Mouse (Mus musculus): Measurements from ENCODE around the gene Fam89a. TPM values are rescaled to one million over a fixed set of nuclear protein-coding genes. Genes with fewer than 3 reads are reported as not detected.

Gene Fam89a
- polyA plus RNA-seq, 1 experiment from 2014 or later: 13.0 TPM

DNA sequence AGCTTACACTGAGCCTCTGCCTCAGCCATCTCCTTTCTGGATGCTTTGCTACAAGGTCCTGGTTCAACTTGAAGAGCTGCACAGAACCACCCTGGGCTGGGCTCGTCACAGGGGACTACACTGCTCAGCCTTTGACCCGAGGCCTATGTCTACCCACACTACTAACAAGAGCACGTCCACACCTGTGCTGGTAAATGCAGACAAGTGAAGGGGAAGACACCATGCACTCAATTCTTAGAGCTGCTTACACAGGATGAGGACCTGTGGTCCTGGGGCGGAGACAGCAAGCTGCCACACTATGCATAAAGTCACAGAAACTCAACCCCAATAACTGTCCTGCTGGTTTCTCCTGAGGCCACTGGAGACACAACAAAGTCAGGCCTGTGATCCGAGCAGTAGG is 51.4 kb downstream of the Fam89a start:
- no peak for ATAC-seq (ENCODE audit: low FRiP score, low TSS enrichment)
- no peak overlapping the region for H3K4me3 ChIP-seq (ENCODE audit: low read depth, low read length)
- peaks cover 3% of the 10 kb centered on the region; the same call in 1 of the 2 replicates for H3K36me3 ChIP-seq (ENCODE audit: control insufficient read depth, insufficient read depth, low read length)
- H3K9ac ChIP-seq (ENCODE audit: low read length): no peak overlapping the region
- H3K9me3 ChIP-seq (ENCODE audit: control insufficient read depth, low read length): no peaks in the 10 kb centered on the region
- H3K4me2 ChIP-seq (replicated peaks; ENCODE audit: low read depth): no peak overlapping the region
- WGBS: 92% methylated on average over 5 of the region's 5 CpGs
- H3K27ac ChIP-seq (replicated peaks): no peak overlapping the region
- TF ChIP-seq CTCF (IDR thresholded peaks at IDR 0.05; ENCODE audit: low read depth) (no peak), EP300 (optimal IDR thresholded peaks at IDR 0.05) (no peak)
- DNase-seq (ENCODE audit: low spot score): no peak
- H3K27me3 ChIP-seq (ENCODE audit: control insufficient read depth, insufficient read depth, low read length): no peaks in the 10 kb centered on the region
- H3K4me1 ChIP-seq (replicated peaks; ENCODE audit: control insufficient read depth, insufficient read depth): no peaks in the 10 kb centered on the region

DNA sequence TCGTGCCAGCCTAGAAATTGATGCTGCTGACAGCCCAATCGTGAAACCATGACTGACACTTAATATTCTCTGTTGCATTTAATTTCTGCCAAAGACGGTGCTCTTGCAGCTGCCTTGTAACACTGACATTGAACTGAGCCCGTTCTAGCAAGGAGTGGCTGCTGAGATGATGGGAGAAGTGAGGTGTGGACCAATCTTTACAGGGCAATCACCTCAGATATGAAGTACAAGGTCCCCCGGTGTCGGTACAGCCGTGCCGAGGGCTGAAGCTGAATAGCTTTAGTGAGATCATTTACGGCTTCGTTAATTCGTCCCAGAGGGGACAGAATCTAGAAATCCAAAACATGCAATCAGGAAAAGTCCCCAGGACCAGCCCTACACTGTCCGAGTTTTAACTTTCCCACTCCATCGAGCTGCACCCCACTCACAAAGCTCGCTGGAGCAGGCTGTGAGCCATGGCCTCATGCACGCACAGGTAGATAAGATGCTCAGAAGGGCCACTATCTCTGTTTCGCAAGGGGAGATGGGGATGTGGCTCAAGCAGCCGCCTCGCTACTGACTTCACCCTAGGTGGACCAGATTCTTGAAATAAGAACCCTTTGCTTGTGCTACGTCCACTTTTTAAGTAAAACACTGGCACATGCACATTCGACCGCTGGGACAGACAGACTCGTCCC is 56.1 kb downstream of the Fam89a start:
- Histone ChIP-seq H3K27ac (replicated peaks) (no peak overlapping the region), H3K9ac (ENCODE audit: low read length) (no peak overlapping the region), H3K4me1 (replicated peaks; ENCODE audit: control insufficient read depth, insufficient read depth) (no peaks in the 10 kb centered on the region), H3K4me3 (ENCODE audit: low read depth, low read length) (no peak overlapping the region), H3K4me2 (replicated peaks; ENCODE audit: low read depth) (no peak overlapping the region), H3K9me3 (ENCODE audit: control insufficient read depth, low read length) (no peaks in the 10 kb centered on the region), H3K36me3 (ENCODE audit: control insufficient read depth, insufficient read depth, low read length) (no peaks in the 10 kb centered on the region; the same call in 1 of the 2 replicates), H3K27me3 (ENCODE audit: control insufficient read depth, insufficient read depth, low read length) (no peaks in the 10 kb centered on the region)
- no peak for DNase-seq (ENCODE audit: low spot score)
- no peak for ATAC-seq (ENCODE audit: low FRiP score, low TSS enrichment)
- 92% methylated on average over 22 of the region's 22 CpGs for WGBS
- TF ChIP-seq EP300 (optimal IDR thresholded peaks at IDR 0.05) (no peak), CTCF (IDR thresholded peaks at IDR 0.05; ENCODE audit: low read depth) (no peak)

DNA sequence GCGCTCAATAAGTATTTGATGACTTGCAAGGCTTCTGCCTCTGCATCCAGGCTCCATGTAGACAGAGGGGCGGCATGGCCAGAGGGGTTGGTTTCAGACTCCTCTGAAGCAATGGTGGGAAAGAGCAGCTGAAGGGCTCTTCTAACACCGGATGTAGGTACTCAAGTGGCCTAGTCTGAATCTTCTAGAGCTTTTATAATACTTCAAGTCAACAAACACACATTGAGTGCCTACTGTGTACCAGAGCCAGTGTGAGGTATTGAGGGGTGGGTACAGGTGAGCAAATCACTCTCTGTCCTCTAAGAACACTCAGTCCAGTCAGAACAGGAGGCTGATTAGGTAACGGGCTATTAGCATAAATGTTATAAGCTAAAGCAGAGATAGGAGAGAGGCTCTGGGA is 59.9 kb downstream of the Fam89a start:
- Histone ChIP-seq H3K36me3 (ENCODE audit: control insufficient read depth, insufficient read depth, low read length) (peaks cover 5% of the 10 kb centered on the region), H3K9ac (ENCODE audit: low read length) (no peak overlapping the region), H3K4me1 (replicated peaks; ENCODE audit: control insufficient read depth, insufficient read depth) (no peaks in the 10 kb centered on the region), H3K4me3 (ENCODE audit: low read depth, low read length) (no peak overlapping the region), H3K9me3 (ENCODE audit: control insufficient read depth, low read length) (no peaks in the 10 kb centered on the region), H3K27me3 (ENCODE audit: control insufficient read depth, insufficient read depth, low read length) (no peaks in the 10 kb centered on the region), H3K27ac (replicated peaks) (no peak overlapping the region), H3K4me2 (replicated peaks; ENCODE audit: low read depth) (no peak overlapping the region)
- ATAC-seq (ENCODE audit: low FRiP score, low TSS enrichment) (no peak), DNase-seq (ENCODE audit: low spot score) (no peak)
- WGBS: 93% methylated on average over 4 of the region's 4 CpGs
- no peak for TF ChIP-seq CTCF (IDR thresholded peaks at IDR 0.05; ENCODE audit: low read depth)
- no peak for TF ChIP-seq EP300 (optimal IDR thresholded peaks at IDR 0.05)

Other genes with a start within 250 kb of the Fam89a start
- gene Cog2, start 231.1 kb downstream of the Fam89a start, polyA plus RNA-seq (2015; fragmentation: Nextera tagmentation; extraction: Ambion mirVana): 23.3 and 24.9 TPM in 2 replicates
- gene Agt, start 182.1 kb downstream of the Fam89a start, polyA plus RNA-seq (2015; fragmentation: Nextera tagmentation; extraction: Ambion mirVana): 42.8 and 44.5 TPM in 2 replicates
- gene Capn9, start 175.7 kb downstream of the Fam89a start, polyA plus RNA-seq (2015; fragmentation: Nextera tagmentation; extraction: Ambion mirVana): 12.8 and 17.6 TPM in 2 replicates
- gene 2310022B05Rik, start 88.5 kb downstream of the Fam89a start, polyA plus RNA-seq (2015; fragmentation: Nextera tagmentation; extraction: Ambion mirVana): 17.9 and 20.0 TPM in 2 replicates
- gene Ttc13, start 29.8 kb downstream of the Fam89a start, polyA plus RNA-seq (2015; fragmentation: Nextera tagmentation; extraction: Ambion mirVana): 18.7 and 19.7 TPM in 2 replicates
- 11.0 and 11.2 TPM in 2 replicates for gene Arv1, start 29.7 kb downstream of the Fam89a start, polyA plus RNA-seq (2015; fragmentation: Nextera tagmentation; extraction: Ambion mirVana)
- gene Trim67, start 41.3 kb upstream of the Fam89a start, polyA plus RNA-seq (2015; fragmentation: Nextera tagmentation; extraction: Ambion mirVana): 0.23 and 0.33 TPM in 2 replicates
- gene Gnpat, start 111.2 kb upstream of the Fam89a start, polyA plus RNA-seq (2015; fragmentation: Nextera tagmentation; extraction: Ambion mirVana): 41.1 and 41.4 TPM in 2 replicates
- 20.2 and 21.3 TPM in 2 replicates for gene 2810004N23Rik, start 111.3 kb upstream of the Fam89a start, polyA plus RNA-seq (2015; fragmentation: Nextera tagmentation; extraction: Ambion mirVana)
- 4.9 and 5.9 TPM in 2 replicates for gene Exoc8, start 145.9 kb upstream of the Fam89a start, polyA plus RNA-seq (2015; fragmentation: Nextera tagmentation; extraction: Ambion mirVana)
- 4.9 and 5.0 TPM in 2 replicates for gene Sprtn, start 146.1 kb upstream of the Fam89a start, polyA plus RNA-seq (2015; fragmentation: Nextera tagmentation; extraction: Ambion mirVana)
- 7.1 and 7.5 TPM in 2 replicates for gene Egln1, start 197.5 kb upstream of the Fam89a start, polyA plus RNA-seq (2015; fragmentation: Nextera tagmentation; extraction: Ambion mirVana)